Mouse (Mus musculus): ENCODE data around the gene Ankrd60. TPM values are rescaled to one million over a fixed set of nuclear protein-coding genes. Genes with fewer than 3 reads are reported as not detected.

The Ankrd60 gene
- polyA plus RNA-seq, 1 experiment from 2014 or later = not detected

DNA sequence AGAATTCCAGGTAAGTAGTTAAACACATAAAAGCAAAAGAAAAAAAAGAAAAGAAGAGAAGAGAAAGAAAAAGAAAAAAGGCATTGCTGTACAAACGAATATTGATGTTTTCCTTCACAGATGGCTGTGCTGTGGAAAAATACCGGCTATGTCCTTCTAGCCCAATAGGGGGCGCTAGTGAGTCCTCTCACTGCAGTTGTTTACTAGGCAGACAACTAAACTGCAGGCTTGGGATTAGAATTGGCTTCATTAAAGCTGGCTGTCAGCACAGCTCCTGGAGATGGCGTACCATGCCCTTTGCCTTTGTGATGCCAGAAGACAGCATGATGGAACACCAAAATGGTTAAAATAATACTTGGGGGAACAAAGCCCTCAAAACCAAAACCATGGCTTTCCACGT, 5.3 kb upstream of the Ankrd60 start:
- WGBS = 53% methylated on average over 5 of the region's 5 CpGs
- H3K9ac ChIP-seq = no peak overlapping the region
- ATAC-seq (ENCODE audit: extremely low read depth, insufficient number of reproducible peaks, low FRiP score, low TSS enrichment) = no peak

DNA sequence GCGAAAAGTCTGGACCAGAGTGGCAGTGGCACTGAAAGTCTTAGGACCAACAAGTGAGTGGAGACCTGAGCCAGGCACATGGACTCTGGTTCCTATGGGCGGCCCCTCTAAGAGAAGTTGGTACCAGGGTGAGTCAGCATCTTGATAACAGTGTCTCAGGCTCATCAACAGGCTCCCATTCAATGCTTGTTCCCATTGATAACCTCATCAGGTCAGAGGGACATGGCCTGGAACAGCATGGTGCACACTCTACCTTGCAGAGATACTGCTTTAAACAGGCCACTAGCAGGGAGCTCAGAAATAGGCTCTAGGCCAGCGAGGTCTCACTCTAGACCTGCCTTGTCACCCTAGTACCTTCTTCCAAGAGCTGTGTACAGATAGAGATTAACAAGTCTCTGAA, 4.7 kb upstream of the Ankrd60 start:
- peaks cover 11% of the 10 kb centered on the region for H3K4me1 ChIP-seq
- H3K27ac ChIP-seq (replicated peaks) = no peak overlapping the region
- H3K27me3 ChIP-seq (replicated peaks) = peaks cover 65% of the 10 kb centered on the region
- no peaks in the 10 kb centered on the region for H3K9me3 ChIP-seq
- no peak overlapping the region for H3K4me3 ChIP-seq
- H3K36me3 ChIP-seq = peaks cover 8% of the 10 kb centered on the region; the same call in 1 of the 2 replicates
- no peak overlapping the region for H3K4me2 ChIP-seq
- H3K9ac ChIP-seq = no peak overlapping the region
- no peak for ATAC-seq (ENCODE audit: extremely low read depth, insufficient number of reproducible peaks, low FRiP score, low TSS enrichment)
- 74% methylated on average over 3 of the region's 3 CpGs for WGBS

More for the DNA sequence above, 5.3 kb upstream of the Ankrd60 start:
- H3K27ac ChIP-seq (replicated peaks) = no peak overlapping the region
- H3K9me3 ChIP-seq = no peaks in the 10 kb centered on the region
- peaks cover 8% of the 10 kb centered on the region for H3K4me1 ChIP-seq
- peaks cover 10% of the 10 kb centered on the region; the same call in 1 of the 2 replicates for H3K36me3 ChIP-seq
- no peak overlapping the region for H3K4me3 ChIP-seq
- peaks cover 63% of the 10 kb centered on the region for H3K27me3 ChIP-seq (replicated peaks)
- H3K4me2 ChIP-seq = no peak overlapping the region

DNA sequence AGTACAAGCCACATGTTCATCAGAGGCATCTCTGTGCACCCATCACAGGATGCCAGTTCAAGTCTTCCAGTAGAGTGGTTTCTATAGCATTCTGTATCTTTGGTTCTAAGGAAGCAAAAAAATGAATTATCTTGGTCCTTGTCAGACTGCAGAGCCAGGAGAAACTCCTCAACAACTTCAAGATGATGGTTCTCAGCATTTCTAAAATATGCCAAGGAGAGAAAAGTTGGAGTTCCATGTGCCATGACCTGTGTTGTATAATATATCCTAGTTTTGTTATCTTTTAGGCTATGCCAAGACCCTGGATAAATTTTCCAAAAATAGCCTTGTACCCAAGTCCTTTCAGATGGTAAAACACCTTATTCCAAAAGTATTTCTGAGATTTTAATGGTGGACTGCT, 2.9 kb upstream of the Ankrd60 start:
- Histone ChIP-seq H3K9me3 (no peaks in the 10 kb centered on the region), H3K27ac (replicated peaks) (no peak overlapping the region), H3K9ac (no peak overlapping the region), H3K4me2 (no peak overlapping the region), H3K36me3 (no peaks in the 10 kb centered on the region), H3K4me3 (no peak overlapping the region), H3K4me1 (peaks cover 6% of the 10 kb centered on the region), H3K27me3 (replicated peaks) (peaks cover 73% of the 10 kb centered on the region)
- no peak for ATAC-seq (ENCODE audit: extremely low read depth, insufficient number of reproducible peaks, low FRiP score, low TSS enrichment)

GRCm38 (mm10) chr2:173578595-173578994, 430 bp upstream of the Ankrd60 start:
- no peak for ATAC-seq (ENCODE audit: extremely low read depth, insufficient number of reproducible peaks, low FRiP score, low TSS enrichment)
- WGBS = 26% methylated on average over 8 of the region's 8 CpGs
- peak overlapping the region; percentile 73 for H3K9ac ChIP-seq
- H3K9me3 ChIP-seq = no peaks in the 10 kb centered on the region
- H3K4me2 ChIP-seq = peak overlapping the region; percentile 83
- peaks cover 5% of the 10 kb centered on the region for H3K4me1 ChIP-seq
- peak overlapping the region; percentile 54 for H3K4me3 ChIP-seq
- H3K27ac ChIP-seq (replicated peaks) = no peak overlapping the region
- no peaks in the 10 kb centered on the region for H3K36me3 ChIP-seq
- H3K27me3 ChIP-seq (replicated peaks) = peaks cover 67% of the 10 kb centered on the region

DNA sequence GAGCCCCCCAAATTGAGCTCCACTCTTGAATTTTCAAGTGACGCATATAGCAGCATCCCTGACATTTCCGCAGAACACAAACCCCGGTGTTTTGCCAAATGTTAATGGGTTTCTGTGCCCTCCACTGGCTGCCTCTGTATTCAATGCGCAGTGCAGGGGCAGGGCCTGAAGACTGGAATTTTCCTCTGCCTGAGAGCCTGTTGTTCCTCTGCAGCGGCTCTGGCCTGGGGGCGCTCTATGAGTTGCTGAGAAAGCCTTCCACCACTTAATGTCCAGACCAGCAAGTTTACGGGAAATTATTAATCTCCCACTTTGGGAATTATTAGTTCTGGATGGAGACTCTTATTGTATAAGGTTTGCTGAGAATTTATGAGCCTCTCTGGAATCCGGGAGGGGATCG, 14.0 kb downstream of the Ankrd60 start:
- ATAC-seq (ENCODE audit: extremely low read depth, insufficient number of reproducible peaks, low FRiP score, low TSS enrichment) = no peak
- Histone ChIP-seq H3K36me3 (no peaks in the 10 kb centered on the region), H3K4me2 (no peak overlapping the region), H3K9ac (no peak overlapping the region), H3K9me3 (no peaks in the 10 kb centered on the region), H3K27me3 (replicated peaks) (peaks cover 9% of the 10 kb centered on the region; the same call in 1 of the 2 replicates), H3K27ac (replicated peaks) (no peak overlapping the region), H3K4me3 (no peak overlapping the region), H3K4me1 (no peaks in the 10 kb centered on the region)
- 70% methylated on average over 9 of the region's 9 CpGs for WGBS

GRCm38 (mm10) chr2:173563336-173563735, 14.8 kb downstream of the Ankrd60 start:
- no peaks in the 10 kb centered on the region for H3K4me1 ChIP-seq
- H3K9me3 ChIP-seq = no peaks in the 10 kb centered on the region
- 64% methylated on average over 7 of the region's 7 CpGs for WGBS
- H3K9ac ChIP-seq = no peak overlapping the region
- no peaks in the 10 kb centered on the region for H3K36me3 ChIP-seq
- H3K4me3 ChIP-seq = no peak overlapping the region
- peaks cover 9% of the 10 kb centered on the region for H3K27me3 ChIP-seq (replicated peaks)
- ATAC-seq (ENCODE audit: extremely low read depth, insufficient number of reproducible peaks, low FRiP score, low TSS enrichment) = no peak
- H3K4me2 ChIP-seq = no peak overlapping the region
- no peak overlapping the region for H3K27ac ChIP-seq (replicated peaks)

GRCm38 (mm10) chr2:173561851-173562442, 16.2 kb downstream of the Ankrd60 start:
- 36% methylated on average over 5 of the region's 5 CpGs for WGBS
- Histone ChIP-seq H3K4me3 (no peak overlapping the region), H3K9ac (no peak overlapping the region), H3K36me3 (no peaks in the 10 kb centered on the region), H3K9me3 (no peaks in the 10 kb centered on the region), H3K27ac (replicated peaks) (no peak overlapping the region), H3K4me1 (no peaks in the 10 kb centered on the region), H3K27me3 (replicated peaks) (peaks cover 9% of the 10 kb centered on the region), H3K4me2 (no peak overlapping the region)
- no peak; the same call in 1 of the 2 replicates for ATAC-seq (ENCODE audit: extremely low read depth, insufficient number of reproducible peaks, low FRiP score, low TSS enrichment)

GRCm38 (mm10) chr2:173558754-173559396, 19.3 kb downstream of the Ankrd60 start:
- Histone ChIP-seq H3K27ac (replicated peaks) (no peak overlapping the region), H3K9ac (no peak overlapping the region), H3K4me1 (no peaks in the 10 kb centered on the region), H3K4me2 (no peak overlapping the region), H3K36me3 (no peaks in the 10 kb centered on the region), H3K9me3 (no peaks in the 10 kb centered on the region), H3K4me3 (no peak overlapping the region), H3K27me3 (replicated peaks) (peaks cover 33% of the 10 kb centered on the region)
- ATAC-seq (ENCODE audit: extremely low read depth, insufficient number of reproducible peaks, low FRiP score, low TSS enrichment) = no peak
- WGBS = 58% methylated on average over 12 of the region's 12 CpGs

GRCm38 (mm10) chr2:173553863-173554262, 24.3 kb downstream of the Ankrd60 start:
- Histone ChIP-seq H3K27ac (replicated peaks) (no peak overlapping the region), H3K27me3 (replicated peaks) (peaks cover 49% of the 10 kb centered on the region), H3K9ac (no peak overlapping the region), H3K4me2 (no peak overlapping the region), H3K4me3 (no peak overlapping the region), H3K4me1 (no peaks in the 10 kb centered on the region), H3K9me3 (no peaks in the 10 kb centered on the region), H3K36me3 (no peaks in the 10 kb centered on the region)
- no peak for ATAC-seq (ENCODE audit: extremely low read depth, insufficient number of reproducible peaks, low FRiP score, low TSS enrichment)
- WGBS = 35% methylated on average over 9 of the region's 9 CpGs

GRCm38 (mm10) chr2:173550681-173551080, 27.5 kb downstream of the Ankrd60 start:
- 46% methylated on average over 6 of the region's 6 CpGs for WGBS
- H3K27me3 ChIP-seq (replicated peaks) = peaks cover 59% of the 10 kb centered on the region
- no peak for ATAC-seq (ENCODE audit: extremely low read depth, insufficient number of reproducible peaks, low FRiP score, low TSS enrichment)
- H3K9ac ChIP-seq = no peak overlapping the region
- H3K4me1 ChIP-seq = no peaks in the 10 kb centered on the region
- H3K36me3 ChIP-seq = no peaks in the 10 kb centered on the region
- no peak overlapping the region for H3K27ac ChIP-seq (replicated peaks)
- no peak overlapping the region for H3K4me2 ChIP-seq
- H3K4me3 ChIP-seq = no peak overlapping the region
- H3K9me3 ChIP-seq = no peaks in the 10 kb centered on the region

- ATAC-seq (ENCODE audit: extremely low read depth, insufficient number of reproducible peaks, low FRiP score, low TSS enrichment) = no peak
- no peak overlapping the region for H3K4me2 ChIP-seq
- no peaks in the 10 kb centered on the region for H3K9me3 ChIP-seq
- H3K4me3 ChIP-seq = no peak overlapping the region
- peaks cover 55% of the 10 kb centered on the region for H3K27me3 ChIP-seq (replicated peaks)
- 82% methylated on average over 10 of the region's 10 CpGs for WGBS
- H3K4me1 ChIP-seq = no peaks in the 10 kb centered on the region
- no peak overlapping the region for H3K27ac ChIP-seq (replicated peaks)
- no peak overlapping the region for H3K9ac ChIP-seq
- H3K36me3 ChIP-seq = no peaks in the 10 kb centered on the region
Observed at GRCm38 (mm10) chr2:173549236-173549635, 28.9 kb downstream of the Ankrd60 start.

Measured in heart, embryonic 13.5 days (tissue).